ENCODE assay signal across 27 mouse cellular contexts in the genomic region with DNA sequence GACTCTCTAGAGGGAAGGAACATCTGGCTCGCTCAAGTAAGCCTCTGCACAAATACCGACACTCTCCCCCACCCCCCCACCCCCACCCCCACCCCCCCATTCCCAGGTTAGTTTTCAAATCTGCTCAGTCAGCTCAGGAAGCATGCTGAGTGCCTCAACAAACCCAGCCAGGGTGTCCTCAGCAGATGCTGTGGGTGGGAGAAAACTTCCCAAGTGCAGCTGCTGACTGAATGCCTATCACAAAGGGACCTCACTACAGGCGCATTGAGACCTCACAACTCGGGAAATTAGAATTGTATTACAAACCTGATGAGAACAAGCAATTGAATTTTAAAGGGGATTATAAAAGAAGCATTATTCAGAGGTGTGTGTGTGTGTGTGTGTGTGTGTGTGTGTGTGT.
DNase-seq lines count a peak whose midpoint lies in the region; ATAC-seq and TF ChIP-seq lines count a peak whose summit lies in the region.
"Had no signal": no experiment of that assay in that cellular context is flagged by ENCODE, and none has a peak within 500 bp of the region (broad histone marks: within the 10 kb centered on the region; RNA-seq: fewer than 3 reads in every experiment).

No protein-coding gene starts in this region.

- H3K4me3 ChIP-seq in forebrain, embryonic 13.5 days = no peak overlapping the region
- H3K4me3 ChIP-seq in forebrain, embryonic 16.5 days (replicated peaks; ENCODE audit: low read length) = no peak overlapping the region
- no peak overlapping the region for H3K4me3 ChIP-seq in layer of hippocampus, adult 2 months
- H3K4me3 ChIP-seq in embryonic facial prominence, embryonic 14.5 days (ENCODE audit: low read depth, low read length) = no peak overlapping the region
- H3K4me3 ChIP-seq: embryonic facial prominence, embryonic 13.5 days; erythroblast, embryonic 14.5 days; gastrocnemius, adult 2 months; intestine, embryonic 15.5 days; liver, embryonic 12.5 days; neural tube, embryonic 13.5 days had no signal

- H3K27ac ChIP-seq in forebrain, embryonic 13.5 days = no peak overlapping the region
- H3K27ac ChIP-seq in forebrain, embryonic 16.5 days (ENCODE audit: low read length) = no peak overlapping the region
- peak overlapping the region; percentile 61; the same call in 1 of the 2 replicates for H3K27ac ChIP-seq in layer of hippocampus, adult 2 months
- H3K27ac ChIP-seq in embryonic facial prominence, embryonic 14.5 days (replicated peaks; ENCODE audit: low read depth, low read length) = no peak overlapping the region
- H3K27ac ChIP-seq: embryonic facial prominence, embryonic 13.5 days; gastrocnemius, adult 2 months; hindbrain, postnatal 0 days; intestine, embryonic 15.5 days; kidney, postnatal 0 days; liver, embryonic 12.5 days; neural tube, embryonic 13.5 days had no signal

- 39% methylated on average over 4 of the region's 4 CpGs for whole genome bisulfite sequencing in forebrain, embryonic 13.5 days
- WGBS in forebrain, embryonic 16.5 days = 31% methylated on average over 4 of the region's 4 CpGs
- WGBS in embryonic facial prominence, embryonic 14.5 days = 47% methylated on average over 4 of the region's 4 CpGs

- H3K36me3 ChIP-seq in forebrain, embryonic 13.5 days (ENCODE audit: poor library complexity, severe bottlenecking) = no peaks in the 10 kb centered on the region
- H3K36me3 ChIP-seq in forebrain, embryonic 16.5 days (ENCODE audit: control insufficient read depth, insufficient read depth) = no peaks in the 10 kb centered on the region
- no peaks in the 10 kb centered on the region for H3K36me3 ChIP-seq in embryonic facial prominence, embryonic 14.5 days (ENCODE audit: control insufficient read depth, insufficient read depth, low read length)
- H3K36me3 ChIP-seq: embryonic facial prominence, embryonic 13.5 days; intestine, embryonic 15.5 days; liver, embryonic 12.5 days; neural tube, embryonic 13.5 days had no signal

- H3K4me2 ChIP-seq in forebrain, embryonic 13.5 days = no peak overlapping the region
- H3K4me2 ChIP-seq in forebrain, embryonic 16.5 days (ENCODE audit: low read length) = no peak overlapping the region
- no peak overlapping the region for H3K4me2 ChIP-seq in embryonic facial prominence, embryonic 14.5 days (ENCODE audit: low read depth, low read length)
- H3K4me2 ChIP-seq: embryonic facial prominence, embryonic 13.5 days; intestine, embryonic 15.5 days; liver, embryonic 12.5 days; neural tube, embryonic 13.5 days had no signal

- H3K9me3 ChIP-seq in forebrain, embryonic 13.5 days (replicated peaks) = no peaks in the 10 kb centered on the region
- no peaks in the 10 kb centered on the region for H3K9me3 ChIP-seq in forebrain, embryonic 16.5 days (ENCODE audit: control insufficient read depth, low read length)
- no peaks in the 10 kb centered on the region for H3K9me3 ChIP-seq in embryonic facial prominence, embryonic 14.5 days (ENCODE audit: control insufficient read depth, low read length)
- H3K9me3 ChIP-seq: embryonic facial prominence, embryonic 13.5 days; intestine, embryonic 15.5 days; liver, embryonic 12.5 days; neural tube, embryonic 13.5 days had no signal

- peak; percentile 58; the same call in 1 of the 2 replicates for ATAC-seq in forebrain, embryonic 13.5 days
- no peak; the same call in 1 of the 2 replicates for ATAC-seq in forebrain, embryonic 16.5 days
- no peak for ATAC-seq in embryonic facial prominence, embryonic 14.5 days (ENCODE audit: low read depth)
- no peak for ATAC-seq in cerebellum, adult (ENCODE audit: insufficient number of reproducible peaks, low FRiP score, low TSS enrichment)
- ATAC-seq in monocyte, adult 5-6 weeks (replicated peaks; ENCODE audit: insufficient number of reproducible peaks, low FRiP score, low TSS enrichment, poor library complexity, severe bottlenecking) = no peak
- ATAC-seq: CD4-positive, CD25-positive, alpha-beta regulatory T cell, adult 4 months; hindbrain, postnatal 0 days; intestine, embryonic 15.5 days; liver, embryonic 12.5 days; liver, postnatal 0 days; lung, postnatal 0 days had no signal

- DNase-seq in layer of hippocampus, adult 2 months (ENCODE audit: low spot score in 2 of 2) = no peak
- no peak for DNase-seq in layer of hippocampus, postnatal 14 days (ENCODE audit: low spot score in 2 of 2)
- peak; percentile 77 for DNase-seq in brain, adult 2 months (ENCODE audit: low read depth, low spot score)
- DNase-seq in embryonic facial prominence, embryonic 14.5 days (ENCODE audit: low spot score) = peak; percentile 18
- DNase-seq: adrenal gland, postnatal 14 days; cerebellum, adult 2 months; cerebellum, postnatal 14 days; gastrocnemius, adult 2 months; heart, postnatal 14 days; kidney, adult 2 months; kidney, postnatal 4 days; liver, postnatal 0 days; lung, postnatal 4 days; right cerebral cortex, postnatal 14 days had no signal

- no peak for TF ChIP-seq CTCF in layer of hippocampus, adult 2 months (conservative IDR thresholded peaks at IDR 0.05)

- H3K27me3 ChIP-seq in forebrain, embryonic 13.5 days = no peaks in the 10 kb centered on the region
- no peaks in the 10 kb centered on the region for H3K27me3 ChIP-seq in forebrain, embryonic 16.5 days (replicated peaks; ENCODE audit: control insufficient read depth, insufficient read depth, low read length)
- H3K27me3 ChIP-seq in embryonic facial prominence, embryonic 14.5 days (replicated peaks; ENCODE audit: control insufficient read depth, insufficient read depth, low read length) = no peaks in the 10 kb centered on the region
- H3K27me3 ChIP-seq: embryonic facial prominence, embryonic 13.5 days; intestine, embryonic 15.5 days; liver, embryonic 12.5 days; neural tube, embryonic 13.5 days had no signal

- no peak overlapping the region for H3K9ac ChIP-seq in forebrain, embryonic 13.5 days
- no peak overlapping the region for H3K9ac ChIP-seq in forebrain, embryonic 16.5 days (replicated peaks; ENCODE audit: low read depth, low read length)
- no peak overlapping the region for H3K9ac ChIP-seq in embryonic facial prominence, embryonic 14.5 days (ENCODE audit: low read depth, low read length)
- H3K9ac ChIP-seq: embryonic facial prominence, embryonic 13.5 days; intestine, embryonic 15.5 days; liver, embryonic 12.5 days; liver, postnatal 0 days; neural tube, embryonic 13.5 days had no signal

- H3K4me1 ChIP-seq in forebrain, embryonic 13.5 days = no peaks in the 10 kb centered on the region
- H3K4me1 ChIP-seq in forebrain, embryonic 16.5 days (replicated peaks; ENCODE audit: control insufficient read depth, insufficient read depth, low read length) = no peaks in the 10 kb centered on the region
- H3K4me1 ChIP-seq in embryonic facial prominence, embryonic 14.5 days (ENCODE audit: control insufficient read depth, insufficient read depth, low read length) = no peaks in the 10 kb centered on the region
- H3K4me1 ChIP-seq: embryonic facial prominence, embryonic 13.5 days; intestine, embryonic 15.5 days; liver, embryonic 12.5 days; neural tube, embryonic 13.5 days had no signal

Comparison
In these comparisons a context has a peak if more than half of its experiments do, and no peak if none do; other contexts are left out.
1. DNase-seq: peak in brain, adult 2 months (single experiment) and embryonic facial prominence, embryonic 14.5 days (single experiment); none in layer of hippocampus, adult 2 months (0 of 2) and layer of hippocampus, postnatal 14 days (0 of 2).